Mouse (Mus musculus) gastrocnemius, adult 2 months (tissue): ENCODE results near the gene Ifitm7. TPM values are rescaled to one million over a fixed set of nuclear protein-coding genes. Genes with fewer than 3 reads are reported as not detected.
A peak's percentile ranks its signal among the peaks of the same experiment; 100 is the strongest.

ENCODE experiments used
- DNase-seq: peaks from one replicate; pipeline ENCODE4 v3.0.0; 2022
- H3K27ac ChIP-seq: fragments of 200-600 bp; 2 replicates; pipeline ENCODE4 v1.8.1; 2022; ENCODE audit warnings: mild to moderate bottlenecking
- H3K4me3 ChIP-seq: fragments of 200-600 bp; 2 replicates; pipeline ENCODE4 v1.8.1; 2022; ENCODE audit warnings: mild to moderate bottlenecking, moderate library complexity
- CTCF ChIP-seq: fragments of 200-600 bp; IDR thresholded peaks from 2 replicates; pipeline ENCODE4 v1.8.1; 2022; ENCODE audit warnings: antibody characterized with exemption, mild to moderate bottlenecking, moderate library complexity
- intact Hi-C: fragments of 180-260 bp; cut with DNase I; formaldehyde crosslinking; loops from one replicate; pipeline ENCODE4 v1.15.1; 2025
- total RNA-seq, 2 experiments: library from RNA; stranded (reverse); gene quantifications; 2 replicates each; pipeline ENCODE4 v1.2.3; 2021

The Ifitm7 gene
- total RNA-seq, 2 experiments from 2014 or later, result not detected

GRCm38 (mm10) chr16:13962053-13962452 lies 24.6 kb downstream of the Ifitm7 start:
- Histone ChIP-seq H3K4me3 (no peak overlapping the region), H3K27ac (no peak overlapping the region)
- no peak for TF ChIP-seq CTCF
- intact Hi-C loops, result no loop called here
- no peak for DNase-seq

- H3K4me3 ChIP-seq, result no peak overlapping the region
- no peak overlapping the region for H3K27ac ChIP-seq
- DNase-seq, result no peak
- TF ChIP-seq CTCF, result no peak
- intact Hi-C loops, result no loop called here
These were observed 35.4 kb downstream of the Ifitm7 start for GRCm38 (mm10) chr16:13951245-13951644.

GRCm38 (mm10) chr16:13946306-13946705 lies 40.4 kb downstream of the Ifitm7 start:
- intact Hi-C loops, result no loop called here
- no peak overlapping the region for H3K27ac ChIP-seq
- DNase-seq, result no peak
- H3K4me3 ChIP-seq, result no peak overlapping the region
- no peak for TF ChIP-seq CTCF

GRCm38 (mm10) chr16:13945153-13945552 lies 41.5 kb downstream of the Ifitm7 start:
- intact Hi-C loops, result no loop called here
- Histone ChIP-seq H3K27ac (no peak overlapping the region), H3K4me3 (no peak overlapping the region)
- TF ChIP-seq CTCF, result no peak
- DNase-seq, result peak; percentile 31

- intact Hi-C loops, result loop anchor here (5.0 kb wide), 1 partner anchor 58 kb away; no protein-coding TSS in a partner anchor
- TF ChIP-seq CTCF, result no peak
These were observed 41.9 kb downstream of the Ifitm7 start for GRCm38 (mm10) chr16:13944752-13945151.

GRCm38 (mm10) chr16:13944178-13944577 lies 42.5 kb downstream of the Ifitm7 start:
- intact Hi-C loops, result loop anchor here (5.0 kb wide), 1 partner anchor 58 kb away; no protein-coding TSS in a partner anchor
- no peak for TF ChIP-seq CTCF
- Histone ChIP-seq H3K4me3 (no peak overlapping the region), H3K27ac (no peak overlapping the region)
- no peak for DNase-seq

More at GRCm38 (mm10) chr16:13944752-13945151, 41.9 kb downstream of the Ifitm7 start:
- no peak for DNase-seq
- Histone ChIP-seq H3K4me3 (no peak overlapping the region), H3K27ac (no peak overlapping the region)

- Histone ChIP-seq H3K4me3 (peak overlapping the region; percentile 79), H3K27ac (peak overlapping the region; percentile 38)
- peak; percentile 39 for DNase-seq
- no peak for TF ChIP-seq CTCF
- intact Hi-C loops, result loop anchor here (5.0 kb wide), 1 partner anchor 61 kb away; no protein-coding TSS in a partner anchor
These were observed 45.8 kb downstream of the Ifitm7 start for GRCm38 (mm10) chr16:13940847-13941395.

- H3K4me3 ChIP-seq, result peak overlapping the region; percentile 79
- intact Hi-C loops, result loop anchor here (5.0 kb wide), 1 partner anchor 62 kb away; no protein-coding TSS in a partner anchor
- TF ChIP-seq CTCF, result no peak
- peak; percentile 44 for DNase-seq
- peak overlapping the region; percentile 38 for H3K27ac ChIP-seq
These were observed 46.4 kb downstream of the Ifitm7 start for GRCm38 (mm10) chr16:13940139-13940846.

Other genes with a start within 250 kb of the Ifitm7 start
- 10 to 100 TPM; 37.0 to 37.3 TPM for gene Rrn3, start 206.2 kb downstream of the Ifitm7 start, total RNA-seq
- gene Ntan1, start 168.0 kb downstream of the Ifitm7 start, total RNA-seq, result 10 to 100 TPM; 42.8 to 44.8 TPM
- 10 to 100 TPM; 48.1 to 53.4 TPM for gene Pdxdc1, start 83.8 kb downstream of the Ifitm7 start, total RNA-seq
- gene Mpv17l, start 83.7 kb downstream of the Ifitm7 start, total RNA-seq, result 1 to 10 TPM in 1 of 2 experiments, under 1 TPM in 1; 0.92 to 1.1 TPM
- not detected for gene 2900011O08Rik, start 284 bp downstream of the Ifitm7 start, total RNA-seq
- 10 to 100 TPM; 29.9 to 32.2 TPM for gene Nde1, start 176.4 kb upstream of the Ifitm7 start, total RNA-seq
- 10 to 100 TPM; 20.9 to 25.6 TPM for gene Marf1, start 176.5 kb upstream of the Ifitm7 start, total RNA-seq